Mouse (Mus musculus): ENCODE data around the gene Ssh3. TPM values are rescaled to one million over a fixed set of nuclear protein-coding genes. Genes with fewer than 3 reads are reported as not detected.

Gene Ssh3
- polyA plus RNA-seq, 1 experiment from 2014 or later = 27.6 TPM

GRCm38 (mm10) chr19:4234548-4234947 is 34.4 kb downstream of the Ssh3 start:
- H3K9me3 ChIP-seq = no peaks in the 10 kb centered on the region
- H3K4me3 ChIP-seq (replicated peaks) = no peak overlapping the region
- H3K27ac ChIP-seq = no peak overlapping the region
- no peak for ATAC-seq (ENCODE audit: insufficient read depth, low FRiP score, low read depth)
- WGBS = 62% methylated on average over 4 of the region's 4 CpGs
- H3K27me3 ChIP-seq (replicated peaks) = no peaks in the 10 kb centered on the region
- peaks cover 19% of the 10 kb centered on the region for H3K4me1 ChIP-seq
- no peak overlapping the region for H3K4me2 ChIP-seq
- H3K36me3 ChIP-seq = no peaks in the 10 kb centered on the region
- no peak overlapping the region for H3K9ac ChIP-seq

- H3K36me3 ChIP-seq = no peaks in the 10 kb centered on the region
- H3K27me3 ChIP-seq (replicated peaks) = no peaks in the 10 kb centered on the region
- no peak for ATAC-seq (ENCODE audit: insufficient read depth, low FRiP score, low read depth)
- WGBS = 83% methylated on average over 7 of the region's 7 CpGs
- H3K27ac ChIP-seq = 0 out of 2 replicates have a peak overlapping the region, but pooled peaks have one; percentile 85
- peaks cover 29% of the 10 kb centered on the region for H3K4me1 ChIP-seq
- H3K4me3 ChIP-seq (replicated peaks) = peak overlapping the region; percentile 51; the same call in 1 of the 2 replicates
- H3K9ac ChIP-seq = 0 out of 2 replicates have a peak overlapping the region, but pooled peaks have one; percentile 42
- H3K9me3 ChIP-seq = no peaks in the 10 kb centered on the region
- peak overlapping the region; percentile 75; the same call in 1 of the 2 replicates for H3K4me2 ChIP-seq
These were observed 36.3 kb downstream of the Ssh3 start for GRCm38 (mm10) chr19:4232651-4233050.

- Histone ChIP-seq H3K4me3 (replicated peaks) (peak overlapping the region; percentile 51), H3K27ac (peak overlapping the region; percentile 85), H3K9ac (peak overlapping the region; percentile 42; the same call in 1 of the 2 replicates), H3K9me3 (no peaks in the 10 kb centered on the region), H3K27me3 (replicated peaks) (no peaks in the 10 kb centered on the region), H3K36me3 (no peaks in the 10 kb centered on the region), H3K4me1 (peaks cover 29% of the 10 kb centered on the region), H3K4me2 (peak overlapping the region; percentile 75)
- ATAC-seq (ENCODE audit: insufficient read depth, low FRiP score, low read depth) = no peak
- WGBS = 14% methylated on average over 2 of the region's 2 CpGs
These were observed 36.8 kb downstream of the Ssh3 start for GRCm38 (mm10) chr19:4232186-4232572.

GRCm38 (mm10) chr19:4231253-4232185 is 37.5 kb downstream of the Ssh3 start, which contains the start of gene Pold4:
Gene Pold4 (plus strand): TSS chr19:4231899.
- Histone ChIP-seq H3K9ac (peak within 1 kb of the TSS; percentile 42; the same call in 1 of the 2 replicates), H3K4me2 (peak within 1 kb of the TSS; percentile 75), H3K27me3 (replicated peaks) (no peaks in the 10 kb centered on the region), H3K9me3 (no peaks in the 10 kb centered on the region), H3K4me3 (replicated peaks) (peak within 1 kb of the TSS; percentile 51), H3K4me1 (peaks cover 29% of the 10 kb centered on the region), H3K36me3 (no peaks in the 10 kb centered on the region), H3K27ac (peak within 1 kb of the TSS; percentile 85)
- peak; percentile 83 for ATAC-seq (ENCODE audit: insufficient read depth, low FRiP score, low read depth)
- WGBS = 10% methylated on average over 26 of the region's 26 CpGs

- Histone ChIP-seq H3K9ac (no peak overlapping the region), H3K4me1 (peaks cover 29% of the 10 kb centered on the region), H3K27me3 (replicated peaks) (no peaks in the 10 kb centered on the region), H3K4me2 (no peak overlapping the region), H3K27ac (peak overlapping the region; percentile 61), H3K9me3 (no peaks in the 10 kb centered on the region), H3K4me3 (replicated peaks) (no peak overlapping the region), H3K36me3 (no peaks in the 10 kb centered on the region)
- ATAC-seq (ENCODE audit: insufficient read depth, low FRiP score, low read depth) = no peak
- 59% methylated on average over 8 of the region's 8 CpGs for WGBS
These were observed 38.6 kb downstream of the Ssh3 start for GRCm38 (mm10) chr19:4230415-4230814.

- H3K9ac ChIP-seq = no peak overlapping the region
- H3K4me3 ChIP-seq (replicated peaks) = no peak overlapping the region
- peaks cover 29% of the 10 kb centered on the region for H3K4me1 ChIP-seq
- H3K4me2 ChIP-seq = peak overlapping the region; percentile 21
- ATAC-seq (ENCODE audit: insufficient read depth, low FRiP score, low read depth) = peak; percentile 44
- H3K27me3 ChIP-seq (replicated peaks) = no peaks in the 10 kb centered on the region
- H3K27ac ChIP-seq = 0 out of 2 replicates have a peak overlapping the region, but pooled peaks have one; percentile 61
- H3K9me3 ChIP-seq = no peaks in the 10 kb centered on the region
- no peaks in the 10 kb centered on the region for H3K36me3 ChIP-seq
- 35% methylated on average over 9 of the region's 9 CpGs for WGBS
These were observed 39.4 kb downstream of the Ssh3 start for GRCm38 (mm10) chr19:4229451-4230076.

- H3K9ac ChIP-seq = no peak overlapping the region
- no peaks in the 10 kb centered on the region for H3K27me3 ChIP-seq (replicated peaks)
- H3K36me3 ChIP-seq = no peaks in the 10 kb centered on the region
- no peaks in the 10 kb centered on the region for H3K9me3 ChIP-seq
- H3K4me2 ChIP-seq = no peak overlapping the region
- WGBS = 66% methylated on average over 4 of the region's 4 CpGs
- no peak for ATAC-seq (ENCODE audit: insufficient read depth, low FRiP score, low read depth)
- H3K4me3 ChIP-seq (replicated peaks) = no peak overlapping the region
- H3K4me1 ChIP-seq = peaks cover 29% of the 10 kb centered on the region
- H3K27ac ChIP-seq = no peak overlapping the region
These were observed 40.1 kb downstream of the Ssh3 start for GRCm38 (mm10) chr19:4228891-4229290.

GRCm38 (mm10) chr19:4227894-4228678 is 40.9 kb downstream of the Ssh3 start:
- no peaks in the 10 kb centered on the region for H3K36me3 ChIP-seq
- no peak overlapping the region for H3K4me3 ChIP-seq (replicated peaks)
- no peak overlapping the region for H3K4me2 ChIP-seq
- no peaks in the 10 kb centered on the region for H3K9me3 ChIP-seq
- ATAC-seq (ENCODE audit: insufficient read depth, low FRiP score, low read depth) = peak; percentile 17; the same call in 1 of the 2 replicates
- no peaks in the 10 kb centered on the region for H3K27me3 ChIP-seq (replicated peaks)
- H3K9ac ChIP-seq = no peak overlapping the region
- peaks cover 29% of the 10 kb centered on the region for H3K4me1 ChIP-seq
- H3K27ac ChIP-seq = no peak overlapping the region
- WGBS = 19% methylated on average over 8 of the region's 8 CpGs

GRCm38 (mm10) chr19:4227446-4227845 is 41.5 kb downstream of the Ssh3 start:
- ATAC-seq (ENCODE audit: insufficient read depth, low FRiP score, low read depth) = no peak
- H3K4me2 ChIP-seq = no peak overlapping the region
- no peak overlapping the region for H3K4me3 ChIP-seq (replicated peaks)
- H3K9ac ChIP-seq = no peak overlapping the region
- 67% methylated on average over 5 of the region's 5 CpGs for WGBS
- H3K9me3 ChIP-seq = no peaks in the 10 kb centered on the region
- peaks cover 28% of the 10 kb centered on the region for H3K4me1 ChIP-seq
- H3K27me3 ChIP-seq (replicated peaks) = no peaks in the 10 kb centered on the region
- no peak overlapping the region for H3K27ac ChIP-seq
- H3K36me3 ChIP-seq = no peaks in the 10 kb centered on the region

GRCm38 (mm10) chr19:4226779-4227178 is 42.2 kb downstream of the Ssh3 start:
- Histone ChIP-seq H3K4me3 (replicated peaks) (no peak overlapping the region), H3K4me2 (no peak overlapping the region), H3K36me3 (no peaks in the 10 kb centered on the region), H3K9ac (no peak overlapping the region), H3K27ac (no peak overlapping the region), H3K4me1 (peaks cover 32% of the 10 kb centered on the region), H3K27me3 (replicated peaks) (no peaks in the 10 kb centered on the region), H3K9me3 (no peaks in the 10 kb centered on the region)
- ATAC-seq (ENCODE audit: insufficient read depth, low FRiP score, low read depth) = no peak
- WGBS = 88% methylated on average over 7 of the region's 7 CpGs

GRCm38 (mm10) chr19:4222165-4222564 is 46.8 kb downstream of the Ssh3 start:
- Histone ChIP-seq H3K36me3 (no peaks in the 10 kb centered on the region), H3K4me3 (replicated peaks) (no peak overlapping the region), H3K9me3 (no peaks in the 10 kb centered on the region), H3K27ac (no peak overlapping the region), H3K9ac (no peak overlapping the region), H3K4me2 (peak overlapping the region; percentile 33; the same call in 1 of the 2 replicates), H3K4me1 (peaks cover 38% of the 10 kb centered on the region), H3K27me3 (replicated peaks) (no peaks in the 10 kb centered on the region)
- ATAC-seq (ENCODE audit: insufficient read depth, low FRiP score, low read depth) = no peak
- WGBS = 58% methylated on average over 11 of the region's 11 CpGs
